Mouse (Mus musculus) kidney, postnatal 14 days (tissue): ENCODE data around the gene Tas1r2.

Experiments used
- DNase-seq: peaks from one replicate; pipeline ENCODE4 v3.0.0; 2022; ENCODE audit warnings: mixed read lengths

Gene Tas1r2

DNA sequence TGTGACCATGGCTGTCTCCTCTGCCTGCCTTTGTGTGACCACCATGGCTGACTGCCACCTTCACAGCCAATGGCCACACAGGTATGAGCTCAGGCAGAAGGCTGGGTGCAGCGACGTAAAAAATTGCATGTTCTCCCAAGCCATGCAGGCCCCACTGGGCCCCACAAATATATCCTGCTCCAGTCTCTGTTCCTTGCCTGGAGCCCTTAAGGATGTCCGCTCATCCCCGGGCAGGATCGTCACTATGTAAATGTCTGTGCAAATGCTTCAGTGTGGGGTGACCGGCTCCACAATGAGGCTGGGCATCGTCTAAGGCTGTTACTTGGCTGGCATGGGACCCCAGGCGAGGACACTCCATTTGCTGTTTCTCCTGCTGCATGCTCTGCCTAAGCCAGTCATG, at the start of gene Tas1r2:
Gene Tas1r2, plus strand, starts transcription at position 301 of the 400 bp plus-strand sequence.
- DNase-seq: no peak

- no peak for DNase-seq
These were observed 48.1 kb upstream of the Tas1r2 start for GRCm38 (mm10) chr4:139605216-139605615.

DNA sequence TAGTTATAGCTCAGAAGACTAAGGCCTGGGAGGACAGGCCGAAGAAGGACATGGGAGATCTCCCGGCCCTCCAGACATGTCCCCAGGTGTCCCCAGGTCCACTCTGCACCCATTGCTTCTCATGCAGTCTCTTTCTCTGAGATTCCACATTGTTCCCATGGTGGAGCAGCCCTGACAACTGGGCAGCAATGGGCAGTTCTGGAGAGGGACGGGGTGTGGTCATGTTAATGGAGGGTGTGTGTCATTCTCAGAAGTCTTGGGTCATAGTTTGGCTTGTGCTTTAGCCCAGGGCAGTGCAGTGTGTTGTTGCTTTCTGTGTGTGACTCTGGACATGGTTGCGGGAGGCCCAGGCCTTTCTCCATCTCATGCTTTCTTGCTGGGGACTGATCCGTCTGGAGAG, 46.6 kb upstream of the Tas1r2 start:
- no peak for DNase-seq

- DNase-seq: no peak
These were observed 44.4 kb upstream of the Tas1r2 start for GRCm38 (mm10) chr4:139608975-139609374.

GRCm38 (mm10) chr4:139610954-139611353, 42.4 kb upstream of the Tas1r2 start:
- no peak for DNase-seq

- DNase-seq: peak; percentile 84
These were observed 41.8 kb upstream of the Tas1r2 start for GRCm38 (mm10) chr4:139611542-139611953.

DNA sequence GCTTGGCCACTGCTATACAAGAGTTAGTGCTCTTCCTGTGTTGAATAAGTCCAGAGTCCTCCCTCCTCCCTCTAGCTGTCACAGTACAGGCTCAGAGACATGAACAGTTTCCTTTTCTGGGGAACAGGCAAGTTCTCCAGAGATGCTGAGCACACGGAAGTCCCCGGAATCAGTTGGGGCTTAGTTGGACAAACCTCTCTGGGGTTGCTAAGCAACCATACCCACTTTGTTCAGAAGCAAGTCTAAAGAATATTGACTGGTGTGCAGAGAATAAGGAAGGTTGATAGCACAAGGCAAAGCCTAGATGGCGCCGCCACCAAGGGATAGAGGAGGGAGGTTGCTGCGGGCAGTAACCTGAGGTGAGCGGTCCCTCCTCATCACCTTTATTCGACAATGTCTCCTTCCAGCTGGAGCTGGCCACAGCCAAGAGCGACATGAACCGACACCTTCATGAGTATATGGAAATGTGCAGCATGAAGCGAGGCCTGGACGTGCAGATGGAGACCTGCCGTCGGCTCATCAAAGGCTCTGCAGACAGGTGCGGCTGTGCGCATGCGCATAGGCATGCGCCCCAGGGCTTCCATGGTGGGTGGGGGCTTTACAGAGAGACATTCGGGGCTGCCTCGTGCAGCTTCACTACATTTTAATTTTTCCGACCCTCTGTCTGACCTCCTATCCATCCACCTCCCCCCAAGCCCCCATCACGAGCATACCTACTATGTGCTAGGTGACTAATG, 38.6 kb upstream of the Tas1r2 start:
- DNase-seq: no peak

GRCm38 (mm10) chr4:139616276-139617000, 36.9 kb upstream of the Tas1r2 start:
- DNase-seq: peak; percentile 70

DNA sequence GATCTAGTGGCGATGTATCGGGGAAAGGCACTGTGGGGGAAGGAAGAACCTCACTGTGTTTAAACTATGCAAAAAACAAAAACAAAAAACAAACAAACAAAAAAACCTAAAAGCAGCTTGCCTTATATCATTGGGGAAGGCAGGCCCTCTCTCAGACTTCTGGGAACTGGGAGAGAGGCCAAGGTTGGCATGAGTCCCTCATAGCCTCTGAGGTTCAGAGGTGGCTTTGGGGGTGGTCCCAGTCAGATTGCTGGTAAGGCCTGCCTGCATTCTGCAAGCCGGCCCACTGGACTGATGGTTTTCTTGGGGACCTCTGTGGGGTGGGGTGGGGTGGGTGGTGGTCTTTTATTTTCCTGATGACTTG, 36.4 kb upstream of the Tas1r2 start:
- DNase-seq: no peak

DNA sequence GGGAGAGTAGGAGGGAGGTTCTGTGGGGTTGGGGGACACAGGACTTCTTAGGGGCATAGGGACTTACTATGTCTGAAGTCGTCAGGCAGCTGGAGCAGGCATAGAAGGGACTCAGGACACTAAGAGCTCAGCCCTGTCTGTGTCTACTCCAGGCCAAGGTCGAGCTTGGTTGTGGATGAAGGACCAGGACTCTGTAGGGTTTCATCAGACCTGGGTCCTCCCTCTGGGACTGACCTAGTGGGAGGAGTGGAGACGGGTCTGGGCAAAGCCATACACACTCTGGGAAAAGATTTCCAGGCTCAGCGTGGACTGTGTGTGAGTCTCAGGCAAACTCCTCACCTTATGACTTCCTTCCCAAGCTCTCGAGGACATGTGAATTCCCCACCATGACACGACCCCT, 33.6 kb upstream of the Tas1r2 start:
- DNase-seq: no peak

GRCm38 (mm10) chr4:139622373-139623282, 30.7 kb upstream of the Tas1r2 start, which contains the start of gene Aldh4a1:
Aldh4a1 (plus strand) TSS chr4:139622866.
- DNase-seq: peak; percentile 95

DNA sequence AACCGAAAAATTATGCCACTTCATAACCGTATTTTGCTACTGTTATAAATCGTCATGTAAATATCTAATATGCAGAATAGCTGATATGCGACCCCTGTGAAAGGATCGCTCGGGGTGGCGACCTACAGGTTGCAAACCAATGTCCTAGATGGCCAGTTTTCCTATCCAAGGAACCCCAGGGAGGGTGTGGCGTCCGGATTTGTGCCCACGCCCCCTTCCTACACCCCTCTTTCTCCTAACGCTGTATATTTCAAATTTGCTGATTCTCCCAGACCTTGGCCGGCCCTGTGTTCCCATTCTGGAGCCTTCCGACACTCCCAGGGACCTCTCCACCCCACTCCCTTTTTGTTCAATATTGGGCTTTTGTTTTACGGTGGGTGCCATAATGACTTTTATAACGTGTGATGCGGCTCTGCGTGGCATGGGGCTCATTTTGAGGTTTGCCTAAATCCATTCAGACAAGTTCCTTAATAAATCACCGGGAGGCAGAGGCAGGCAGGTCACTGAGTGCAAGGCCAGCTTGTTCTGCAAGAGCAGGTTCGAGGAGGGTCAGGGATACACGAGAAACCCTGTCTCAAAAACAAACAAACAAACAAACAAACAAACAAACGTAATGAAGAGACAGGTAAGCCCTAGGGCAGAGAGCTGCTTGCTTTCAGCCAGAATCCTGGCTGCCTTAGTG, 29.8 kb upstream of the Tas1r2 start:
- DNase-seq: no peak

GRCm38 (mm10) chr4:139624116-139624489, 29.2 kb upstream of the Tas1r2 start:
- peak; percentile 82 for DNase-seq

- peak; percentile 87 for DNase-seq
These were observed 28.6 kb upstream of the Tas1r2 start for GRCm38 (mm10) chr4:139624706-139625105.

DNA sequence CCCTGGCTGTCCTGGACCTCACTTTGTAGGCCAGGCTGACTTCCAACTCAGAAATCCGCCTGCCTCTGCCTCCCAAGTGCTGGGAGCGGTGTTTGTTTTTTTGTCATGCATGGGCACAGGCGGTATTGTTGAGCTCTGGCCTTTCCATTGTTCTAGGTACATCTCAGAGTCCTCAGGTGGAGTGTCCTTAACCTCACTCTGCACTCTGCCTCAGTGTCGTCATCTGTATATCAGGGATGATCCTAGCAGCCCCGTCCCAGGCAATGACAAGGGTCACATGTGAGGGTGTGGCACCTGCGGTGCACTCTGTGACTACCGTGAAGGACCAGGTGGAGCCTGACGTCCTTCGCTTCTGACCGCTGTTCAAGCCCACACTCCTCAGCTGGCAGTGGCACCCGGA, 26.0 kb upstream of the Tas1r2 start:
- no peak for DNase-seq

DNA sequence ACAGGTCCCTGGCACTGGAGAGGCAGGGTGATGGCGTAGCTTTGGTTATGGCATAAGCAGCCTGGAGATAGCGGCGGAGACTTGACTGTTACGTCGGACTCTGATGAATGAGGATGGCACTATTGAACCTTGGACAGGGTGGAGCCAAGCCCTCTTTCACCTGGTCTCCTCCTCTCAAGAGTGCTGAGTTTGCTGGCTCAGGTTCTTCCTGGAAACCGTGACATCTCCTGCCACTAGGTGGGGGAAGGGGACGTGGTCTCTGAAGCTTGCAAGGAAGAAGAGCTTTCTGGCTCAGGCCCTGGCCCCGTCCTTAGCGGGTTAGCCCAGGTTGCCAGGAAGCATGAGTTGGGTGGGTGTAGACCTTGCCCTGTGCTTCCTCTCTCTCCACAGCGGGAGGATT, 23.2 kb upstream of the Tas1r2 start:
- peak; percentile 82 for DNase-seq

DNA sequence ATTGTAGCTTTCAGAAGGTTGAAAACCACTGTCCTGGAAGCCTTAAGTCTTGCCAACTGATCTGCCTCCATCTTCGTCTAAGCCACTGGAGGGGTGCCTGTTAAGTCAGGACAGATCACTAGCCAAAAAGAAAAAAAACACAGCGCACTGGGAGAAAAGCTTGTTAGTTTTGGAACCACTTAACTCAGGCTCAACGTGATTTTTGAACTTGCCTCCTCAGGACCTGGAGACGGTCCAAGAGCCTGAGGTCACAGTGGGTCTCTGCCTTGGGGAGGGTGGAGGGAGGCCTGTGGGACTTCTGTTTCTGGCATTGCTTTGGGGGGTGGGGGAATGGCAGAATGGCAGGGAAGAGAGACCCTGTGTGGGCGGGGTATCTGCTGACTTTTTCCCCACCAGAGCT, 22.2 kb upstream of the Tas1r2 start:
- DNase-seq: peak; percentile 70

DNA sequence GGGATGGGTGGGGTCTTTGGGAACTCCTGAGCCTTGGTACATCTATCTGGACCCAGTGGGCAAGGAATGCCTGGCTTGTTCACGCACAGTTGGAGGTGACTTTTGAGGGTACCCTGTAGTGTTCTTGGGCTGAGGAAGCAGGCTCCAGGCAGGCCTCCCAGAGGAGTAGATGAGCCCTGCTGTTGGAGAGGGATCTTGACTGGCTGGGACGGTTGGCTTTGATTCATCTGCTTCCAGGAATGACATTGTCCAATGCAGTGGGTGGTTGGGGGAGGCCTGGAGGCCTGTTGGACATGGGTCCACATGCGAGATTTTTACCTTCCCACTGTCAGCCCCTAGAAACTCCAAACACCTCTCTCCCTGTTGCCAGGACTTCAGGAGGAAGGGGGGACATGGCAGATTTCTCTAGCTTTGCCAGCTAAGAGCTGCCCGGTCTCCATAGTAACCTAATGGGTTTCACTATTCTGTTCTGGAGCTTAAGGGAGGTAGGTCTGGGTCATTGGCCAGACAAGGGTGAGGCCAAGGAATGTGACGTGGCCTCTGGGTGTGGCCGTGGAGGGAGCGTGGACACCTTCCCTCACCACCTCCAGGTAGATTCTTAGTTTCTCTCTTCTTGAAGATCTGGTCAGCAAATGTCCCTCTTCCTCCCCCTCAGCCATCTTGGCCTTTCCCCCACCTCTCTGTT, 21.6 kb upstream of the Tas1r2 start:
- DNase-seq: no peak

DNA sequence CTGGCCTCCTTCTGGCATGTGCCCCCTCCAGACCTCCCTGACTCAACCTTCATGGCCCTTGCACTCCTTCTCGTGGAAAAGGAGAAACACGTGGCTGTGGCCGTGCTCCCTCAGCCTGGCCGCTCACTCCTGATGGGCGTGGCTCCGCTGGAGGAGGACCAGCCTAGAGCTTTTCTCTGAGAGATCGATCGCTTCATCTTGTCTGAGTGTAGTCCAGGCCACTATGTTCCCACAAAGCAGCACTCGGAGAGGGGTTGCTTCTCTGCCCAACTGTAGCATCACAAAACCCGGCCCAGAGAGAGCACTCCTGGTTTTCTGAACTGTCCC, 21.1 kb upstream of the Tas1r2 start:
- peak; percentile 39 for DNase-seq

- peak; percentile 65 for DNase-seq
These were observed 17.0 kb upstream of the Tas1r2 start for GRCm38 (mm10) chr4:139636373-139636772.

DNA sequence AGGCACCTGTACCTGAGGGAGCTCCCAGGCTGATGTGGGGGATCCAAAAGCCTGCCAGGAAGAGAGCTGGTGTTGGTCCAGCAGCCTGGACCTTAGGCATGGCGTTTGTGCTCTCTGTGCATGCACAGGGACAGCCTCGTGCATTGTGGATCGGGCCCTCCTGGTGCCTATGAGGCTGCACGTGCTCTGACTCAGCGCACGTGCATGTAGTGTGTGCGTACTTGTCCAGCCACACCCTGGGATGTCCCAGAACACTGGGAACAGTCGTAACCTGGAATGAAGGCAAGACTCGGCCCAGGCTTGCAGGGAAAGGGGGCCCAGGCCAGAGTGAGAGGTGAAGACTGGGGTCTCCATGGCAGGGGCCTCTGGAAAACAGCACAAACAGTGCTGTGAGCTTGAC, 15.5 kb upstream of the Tas1r2 start:
- no peak for DNase-seq

- no peak for DNase-seq
These were observed 15.0 kb upstream of the Tas1r2 start for GRCm38 (mm10) chr4:139638356-139638755.
